Mouse (Mus musculus): Measurements from ENCODE around the gene Met.

Gene Met

GRCm38 (mm10) chr6:17611352-17612010 is 147.9 kb downstream of the Met start:
- no peak for DNase-seq (ENCODE audit: low spot score)

GRCm38 (mm10) chr6:17612652-17613051 is 149.1 kb downstream of the Met start:
- DNase-seq (ENCODE audit: low spot score), result no peak

DNA sequence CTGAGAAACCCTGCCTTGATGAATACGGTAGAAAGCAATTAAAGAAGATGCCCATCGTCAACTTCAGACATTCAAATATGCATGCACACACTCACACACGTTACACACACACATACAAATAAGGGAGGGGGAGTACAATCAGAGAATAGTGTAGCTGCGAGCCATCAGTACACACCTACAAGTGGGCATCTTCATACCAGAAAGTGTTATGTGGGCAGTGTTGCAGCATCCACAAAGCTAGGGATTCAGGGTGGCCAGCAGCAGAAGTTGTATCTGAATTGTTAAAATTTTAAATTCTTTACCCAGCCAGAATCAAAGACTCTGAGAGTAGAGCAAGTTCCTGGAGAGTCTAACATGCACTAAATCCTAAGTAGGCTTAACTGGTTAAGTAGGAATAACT is 157.2 kb downstream of the Met start:
- DNase-seq (ENCODE audit: low spot score), result no peak

DNA sequence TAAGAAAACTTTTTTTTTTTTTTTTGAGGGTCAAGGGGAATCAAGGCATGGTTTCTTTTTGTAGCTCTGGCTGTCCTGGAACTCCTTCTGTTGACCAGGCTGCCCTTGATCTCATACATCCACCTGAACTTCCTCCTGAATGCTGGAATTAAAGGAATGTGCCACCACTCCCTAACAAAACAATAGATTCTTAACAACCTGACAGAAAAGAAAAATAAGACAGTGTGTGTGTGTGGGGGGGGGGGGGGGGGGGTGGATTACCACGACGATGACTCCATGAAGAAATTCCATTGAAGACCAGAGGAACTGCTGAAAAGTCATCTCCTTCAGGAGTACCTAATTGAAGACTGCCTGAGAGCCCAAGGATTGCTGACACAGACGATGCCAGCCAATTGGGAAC is 157.8 kb downstream of the Met start:
- DNase-seq (ENCODE audit: low spot score), result no peak

Data from urinary bladder, postnatal 10 days (tissue).